Mouse (Mus musculus): ENCODE data around the gene Zfp58. TPM values are rescaled to one million over a fixed set of nuclear protein-coding genes. Genes with fewer than 3 reads are reported as not detected.
"Not testable (repeated sequence)": the region's sequence is repeated elsewhere in the genome, so short reads cannot be mapped to it uniquely, and the experiment has no call there.

Zfp58 gene
- polyA plus RNA-seq (2015; fragmentation: Nextera tagmentation; extraction: Ambion mirVana), result 12.7 and 13.3 TPM in 2 replicates

DNA sequence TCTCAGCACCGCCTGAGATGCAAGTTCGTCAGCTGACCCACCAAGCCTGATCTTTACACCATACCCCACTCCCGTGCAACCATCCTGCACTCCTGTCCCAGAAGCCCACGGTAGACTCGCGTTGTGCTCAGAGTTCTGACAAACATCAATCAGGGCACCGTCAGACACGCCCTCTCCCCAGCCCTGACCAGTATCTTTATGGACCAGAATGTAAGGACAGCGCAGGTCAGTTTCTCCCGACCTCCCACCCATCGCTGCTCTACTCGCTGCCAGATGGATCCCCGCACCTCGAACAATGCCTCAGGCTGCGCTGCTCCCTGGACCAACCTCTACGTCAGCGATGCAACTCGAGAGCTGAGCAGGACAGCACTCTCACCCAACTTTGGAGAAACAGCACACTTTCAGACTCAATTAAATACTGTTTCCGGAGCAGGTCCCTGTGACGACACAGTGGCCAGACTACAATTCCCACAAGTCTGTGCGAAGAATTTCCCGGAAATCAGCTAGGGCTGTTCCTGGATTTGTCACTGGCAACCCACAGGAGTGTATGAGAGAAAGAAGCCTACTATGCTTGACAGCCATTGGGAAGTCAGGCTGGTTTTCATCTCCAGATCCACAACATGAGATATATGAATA, at the start of gene Zfp58:
Gene Zfp58 (minus strand): TSS at position 472 of the 636 bp plus-strand sequence.
- H3K27me3 ChIP-seq (replicated peaks), result no peaks in the 10 kb centered on the region
- H3K9me3 ChIP-seq, result no peaks in the 10 kb centered on the region
- H3K4me1 ChIP-seq, result peaks cover 6% of the 10 kb centered on the region; the same call in 1 of the 2 replicates
- ATAC-seq (ENCODE audit: insufficient read depth, low FRiP score, low read depth), result peak; percentile 95
- 0 out of 2 replicates have a peak within 1 kb of the TSS, but pooled peaks have one; percentile 55 for H3K27ac ChIP-seq
- H3K4me3 ChIP-seq (replicated peaks), result peak within 1 kb of the TSS; percentile 88
- under 1% methylated on average over 22 of the region's 22 CpGs for WGBS
- peak within 1 kb of the TSS; percentile 76 for H3K9ac ChIP-seq
- peaks cover 1% of the 10 kb centered on the region for H3K36me3 ChIP-seq
- H3K4me2 ChIP-seq, result peak within 1 kb of the TSS; percentile 78

DNA sequence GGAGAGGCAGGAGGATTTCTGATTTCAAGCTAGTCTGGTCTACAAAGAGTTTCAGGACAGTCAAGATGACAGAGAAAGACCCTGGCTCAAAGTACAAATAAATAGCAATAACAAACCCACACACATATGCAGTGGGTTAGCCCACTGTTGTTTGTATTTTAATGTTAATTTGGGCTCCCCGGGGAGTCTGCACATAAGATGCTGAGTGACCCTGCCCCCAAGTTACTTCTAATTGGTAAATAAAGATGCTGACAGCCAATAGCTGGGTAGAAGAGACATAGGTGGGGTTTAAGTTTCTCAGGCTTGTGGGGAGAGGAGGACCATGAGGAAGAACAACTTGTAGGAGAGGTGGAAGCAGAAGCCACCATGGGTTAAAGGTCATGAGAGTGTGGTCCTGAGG, 45.6 kb upstream of the Zfp58 start:
- Histone ChIP-seq H3K9me3 (no peaks in the 10 kb centered on the region), H3K36me3 (peaks cover 32% of the 10 kb centered on the region), H3K9ac (no peak overlapping the region), H3K4me1 (no peaks in the 10 kb centered on the region), H3K4me2 (no peak overlapping the region), H3K4me3 (replicated peaks) (no peak overlapping the region), H3K27ac (no peak overlapping the region), H3K27me3 (replicated peaks) (no peaks in the 10 kb centered on the region)
- 87% methylated on average over 1 of the region's 1 CpGs for WGBS
- no peak for ATAC-seq (ENCODE audit: insufficient read depth, low FRiP score, low read depth)

DNA sequence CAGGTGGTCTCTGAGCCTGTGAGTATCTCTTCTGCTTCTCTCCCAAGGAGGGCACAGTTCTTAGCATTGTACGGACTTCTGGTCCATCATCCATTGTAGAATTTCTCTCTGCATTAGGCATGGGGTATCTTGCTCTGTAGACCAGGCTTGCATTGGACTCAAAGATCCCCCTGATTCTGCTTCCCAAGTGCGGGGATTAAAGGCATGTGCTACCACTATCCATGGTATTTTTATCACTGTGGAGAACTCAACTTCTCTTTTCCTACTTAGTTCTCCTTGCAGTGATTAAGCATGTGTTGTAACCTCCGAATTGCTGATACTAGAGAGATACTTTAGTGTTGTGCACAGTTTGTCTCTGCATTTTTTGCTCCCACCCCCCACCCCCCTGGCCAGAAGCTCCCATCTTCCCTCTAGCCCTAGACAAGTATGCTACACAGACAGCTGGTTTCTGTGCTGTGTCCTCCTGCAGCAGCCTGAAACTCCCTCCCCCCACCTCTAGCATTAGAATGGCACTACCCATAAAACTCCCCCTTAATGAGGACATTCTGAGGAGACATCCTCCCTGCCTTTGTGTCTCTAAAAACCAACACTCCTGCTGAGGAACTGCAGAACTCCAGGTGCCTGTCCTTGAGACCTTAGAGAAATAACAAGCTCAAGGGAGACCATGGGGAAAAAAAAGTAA, 26.8 kb upstream of the Zfp58 start:
- no peaks in the 10 kb centered on the region for H3K9me3 ChIP-seq
- no peaks in the 10 kb centered on the region for H3K27me3 ChIP-seq (replicated peaks)
- H3K27ac ChIP-seq, result no peak overlapping the region
- H3K4me1 ChIP-seq, result peaks cover 5% of the 10 kb centered on the region
- H3K4me2 ChIP-seq, result no peak overlapping the region
- H3K36me3 ChIP-seq, result no peaks in the 10 kb centered on the region
- WGBS, result 84% methylated on average over 3 of the region's 3 CpGs
- no peak overlapping the region for H3K9ac ChIP-seq
- H3K4me3 ChIP-seq (replicated peaks), result no peak overlapping the region
- ATAC-seq (ENCODE audit: insufficient read depth, low FRiP score, low read depth), result no peak

DNA sequence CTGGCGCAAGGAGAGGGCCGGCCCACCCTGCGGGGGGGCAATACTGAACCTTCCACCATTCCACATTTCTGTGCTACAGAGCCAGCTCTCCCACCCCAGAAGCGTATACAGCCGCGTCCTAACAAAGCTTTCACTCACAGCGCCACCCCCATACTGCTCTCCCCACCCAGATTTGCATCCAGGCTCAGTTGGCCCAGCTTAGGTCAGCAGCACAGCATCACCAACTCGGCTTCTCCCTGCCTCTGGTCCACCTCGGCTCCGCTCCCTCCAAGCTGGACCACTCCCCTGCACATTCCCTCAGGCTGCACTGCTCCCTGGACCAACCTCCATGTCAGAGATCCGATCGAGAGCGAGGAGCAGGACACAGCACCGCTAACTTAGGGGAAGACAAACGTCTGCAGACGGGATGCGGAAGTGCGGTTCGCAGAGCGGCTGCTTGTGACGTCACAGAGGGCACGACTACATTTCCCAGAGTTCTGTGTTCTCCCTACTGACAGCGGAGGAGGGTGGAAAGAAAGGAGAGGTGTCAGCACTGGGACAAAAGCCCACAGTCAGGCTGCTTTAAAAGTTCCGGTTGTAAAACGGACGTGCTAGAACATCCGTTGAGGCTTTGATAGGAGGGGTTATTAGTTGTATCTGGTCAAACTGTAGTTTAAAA, 25.5 kb upstream of the Zfp58 start, which contains the start of the genes Gm26965 and Zfp87:
Gene Gm26965 (minus strand): TSS at position 399 of the 658 bp plus-strand sequence.
Gene Zfp87 (minus strand): TSS at position 425 of the 658 bp plus-strand sequence.
- peak within 1 kb of the TSS; percentile 80 for H3K4me2 ChIP-seq
- H3K36me3 ChIP-seq, result no peaks in the 10 kb centered on the region
- H3K9ac ChIP-seq, result peak within 1 kb of the TSS; percentile 80
- H3K9me3 ChIP-seq, result no peaks in the 10 kb centered on the region
- H3K4me3 ChIP-seq (replicated peaks), result peak within 1 kb of the TSS; percentile 90
- peaks cover 5% of the 10 kb centered on the region for H3K4me1 ChIP-seq
- WGBS, result 0% methylated on average over 27 of the region's 27 CpGs
- H3K27ac ChIP-seq, result peak within 1 kb of the TSS; percentile 77
- no peaks in the 10 kb centered on the region for H3K27me3 ChIP-seq (replicated peaks)
- peak; percentile 99 for ATAC-seq (ENCODE audit: insufficient read depth, low FRiP score, low read depth)

DNA sequence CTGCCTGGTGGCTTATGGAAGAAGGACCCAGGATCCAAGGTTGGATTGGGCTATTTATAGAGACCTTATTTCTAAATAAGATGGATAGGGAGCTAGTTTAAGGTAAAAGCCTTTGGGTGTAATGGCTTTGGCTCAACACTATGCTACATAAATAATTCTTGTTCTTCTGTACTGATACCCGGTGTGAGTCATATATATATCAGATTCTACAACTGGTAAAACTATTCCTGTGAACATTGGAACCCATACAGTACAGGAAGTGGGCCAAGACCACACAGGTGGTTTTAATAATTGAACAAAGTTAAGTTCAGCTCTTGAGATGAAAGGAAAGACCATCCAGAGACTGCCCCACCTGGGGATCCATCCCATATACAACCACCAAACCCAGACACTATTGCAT, 553 bp upstream of the Zfp58 start:
- 86% methylated on average over 1 of the region's 1 CpGs for WGBS

DNA sequence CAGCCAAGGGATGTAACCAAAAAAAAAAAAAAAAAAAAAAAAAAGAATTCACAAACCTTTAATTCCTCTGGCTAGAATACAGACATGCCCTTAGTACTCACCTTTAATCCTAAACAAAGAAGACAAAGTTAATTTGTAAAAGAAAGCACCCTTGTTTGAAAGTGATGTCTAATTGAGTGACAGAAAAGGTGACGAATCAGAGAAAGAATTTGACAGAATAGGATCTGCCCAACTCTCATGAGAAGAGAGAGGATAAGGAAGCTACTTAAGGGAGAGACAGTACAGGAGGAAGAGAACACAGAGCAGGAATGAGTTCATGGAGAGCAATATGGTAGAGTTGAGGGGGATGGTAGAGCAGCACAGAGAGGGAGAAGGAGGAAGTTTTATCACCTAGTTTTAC, 4.7 kb downstream of the Zfp58 start:
- no peak for ATAC-seq (ENCODE audit: insufficient read depth, low FRiP score, low read depth)
- Histone ChIP-seq H3K4me2 (no peak overlapping the region), H3K9ac (no peak overlapping the region), H3K9me3 (peaks cover 4% of the 10 kb centered on the region), H3K27me3 (replicated peaks) (no peaks in the 10 kb centered on the region), H3K4me1 (peaks cover 6% of the 10 kb centered on the region; the same call in 1 of the 2 replicates), H3K36me3 (peaks cover 34% of the 10 kb centered on the region), H3K27ac (no peak overlapping the region), H3K4me3 (replicated peaks) (no peak overlapping the region)
- WGBS, result 96% methylated on average over 1 of the region's 1 CpGs

More for the DNA sequence above, 553 bp upstream of the Zfp58 start:
- Histone ChIP-seq H3K4me1 (peaks cover 6% of the 10 kb centered on the region; the same call in 1 of the 2 replicates), H3K27me3 (replicated peaks) (no peaks in the 10 kb centered on the region), H3K9me3 (no peaks in the 10 kb centered on the region), H3K27ac (no peak overlapping the region), H3K9ac (no peak overlapping the region), H3K4me3 (replicated peaks) (0 out of 2 replicates have a peak overlapping the region, but pooled peaks have one; percentile 88), H3K4me2 (no peak overlapping the region), H3K36me3 (no peaks in the 10 kb centered on the region; the same call in 1 of the 2 replicates)
- no peak for ATAC-seq (ENCODE audit: insufficient read depth, low FRiP score, low read depth)

DNA sequence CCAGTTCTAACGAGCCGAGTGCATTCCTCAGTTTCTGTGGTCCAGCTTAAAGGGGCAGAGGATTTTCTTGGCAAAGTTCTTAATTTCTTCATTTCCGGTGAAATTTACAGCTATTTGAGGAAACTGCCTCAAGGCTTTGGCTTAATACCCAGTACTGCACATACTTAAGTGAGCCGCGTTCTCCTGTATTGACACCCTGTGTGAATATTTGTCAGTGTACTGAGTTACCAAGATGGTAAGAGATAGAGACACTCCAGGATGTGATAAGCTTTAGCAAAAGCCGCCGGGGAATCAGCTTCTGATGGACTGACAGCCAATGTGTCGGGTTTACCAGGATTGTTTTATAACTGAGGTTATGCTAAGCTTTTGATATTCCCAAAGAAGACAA, 15.9 kb downstream of the Zfp58 start:
- no peaks in the 10 kb centered on the region for H3K27me3 ChIP-seq (replicated peaks)
- no peak overlapping the region for H3K27ac ChIP-seq
- peak overlapping the region; percentile 66 for H3K4me3 ChIP-seq (replicated peaks)
- WGBS, result 38% methylated on average over 8 of the region's 8 CpGs
- H3K4me1 ChIP-seq, result no peaks in the 10 kb centered on the region
- no peak overlapping the region for H3K9ac ChIP-seq
- ATAC-seq (ENCODE audit: insufficient read depth, low FRiP score, low read depth), result peak; percentile 41; the same call in 1 of the 2 replicates
- H3K4me2 ChIP-seq, result peak overlapping the region; percentile 53
- H3K9me3 ChIP-seq, result no peaks in the 10 kb centered on the region
- H3K36me3 ChIP-seq, result peaks cover 3% of the 10 kb centered on the region; the same call in 1 of the 2 replicates

DNA sequence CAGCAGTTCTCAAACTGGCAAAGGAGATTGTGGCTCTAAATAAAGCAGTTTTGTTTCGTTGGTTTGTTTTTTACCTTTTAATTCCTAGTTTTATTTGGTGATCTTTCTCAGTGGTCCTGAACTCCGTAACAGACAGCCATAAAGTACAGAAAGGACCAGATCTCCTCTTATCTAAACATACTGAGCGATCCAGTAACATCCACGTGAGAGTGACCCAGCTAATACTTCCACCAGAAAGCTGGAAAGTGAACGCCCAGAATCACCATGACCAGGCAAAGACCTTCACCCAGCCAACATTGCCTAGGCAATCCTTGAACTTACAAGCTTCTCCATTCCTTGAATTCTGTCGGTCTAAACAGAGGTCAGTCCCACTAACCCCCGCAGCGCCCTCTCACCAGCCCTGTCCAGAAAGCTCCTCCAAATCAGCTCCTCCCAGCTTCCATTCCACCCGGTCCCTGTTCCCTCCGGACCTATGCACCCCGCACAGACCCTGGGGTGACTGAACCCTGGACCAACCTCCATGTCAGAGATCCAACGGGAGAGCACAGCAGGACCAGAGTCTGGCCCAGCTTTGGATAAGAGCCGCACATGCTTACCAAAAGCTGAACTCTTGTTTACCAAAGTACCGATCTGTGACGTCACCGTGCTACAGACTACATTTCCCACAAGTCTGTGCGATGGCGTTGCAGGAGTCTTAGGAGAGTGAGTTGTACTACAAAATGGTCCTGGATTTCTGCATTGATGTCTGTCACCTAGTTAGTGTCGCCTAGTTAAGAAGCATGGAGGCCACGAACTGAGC, 16.5 kb downstream of the Zfp58 start, which contains the start of gene Zfp874b:
Gene Zfp874b (minus strand): TSS at position 634 of the 799 bp plus-strand sequence.
- Histone ChIP-seq H3K4me3 (replicated peaks) (peak within 1 kb of the TSS; percentile 66), H3K27ac (peak within 1 kb of the TSS; percentile 6; the same call in 1 of the 2 replicates), H3K9ac (peak within 1 kb of the TSS; percentile 43), H3K27me3 (replicated peaks) (no peaks in the 10 kb centered on the region), H3K9me3 (no peaks in the 10 kb centered on the region), H3K4me2 (peak within 1 kb of the TSS; percentile 53), H3K36me3 (no peaks in the 10 kb centered on the region), H3K4me1 (no peaks in the 10 kb centered on the region)
- peak; percentile 93 for ATAC-seq (ENCODE audit: insufficient read depth, low FRiP score, low read depth)
- 4% methylated on average over 20 of the region's 20 CpGs for WGBS

DNA sequence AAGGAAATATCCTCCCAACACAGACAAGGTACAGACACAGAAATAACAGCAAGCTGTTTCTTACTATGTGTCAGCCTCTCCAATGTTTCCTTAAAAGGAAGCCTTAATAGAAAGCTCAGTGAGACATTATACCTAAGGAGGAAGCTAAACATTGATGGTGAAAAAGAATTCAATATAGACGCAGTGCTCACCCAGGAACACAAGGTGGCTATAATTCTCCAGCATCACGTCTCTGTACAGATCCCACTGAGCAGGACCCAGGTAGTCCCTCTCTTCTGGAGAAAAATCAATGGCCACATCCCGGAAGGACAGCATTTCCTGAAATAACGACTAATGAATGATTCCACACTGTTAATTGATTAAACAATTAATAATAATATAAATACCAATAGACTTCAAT, 18.8 kb downstream of the Zfp58 start:
- no peak overlapping the region for H3K4me2 ChIP-seq
- no peak overlapping the region for H3K27ac ChIP-seq
- no peaks in the 10 kb centered on the region for H3K4me1 ChIP-seq
- 51% methylated on average over 4 of the region's 4 CpGs for WGBS
- ATAC-seq (ENCODE audit: insufficient read depth, low FRiP score, low read depth), result no peak
- H3K9me3 ChIP-seq, result no peaks in the 10 kb centered on the region
- H3K36me3 ChIP-seq, result no peaks in the 10 kb centered on the region
- no peak overlapping the region for H3K9ac ChIP-seq
- no peaks in the 10 kb centered on the region for H3K27me3 ChIP-seq (replicated peaks)
- H3K4me3 ChIP-seq (replicated peaks), result no peak overlapping the region

DNA sequence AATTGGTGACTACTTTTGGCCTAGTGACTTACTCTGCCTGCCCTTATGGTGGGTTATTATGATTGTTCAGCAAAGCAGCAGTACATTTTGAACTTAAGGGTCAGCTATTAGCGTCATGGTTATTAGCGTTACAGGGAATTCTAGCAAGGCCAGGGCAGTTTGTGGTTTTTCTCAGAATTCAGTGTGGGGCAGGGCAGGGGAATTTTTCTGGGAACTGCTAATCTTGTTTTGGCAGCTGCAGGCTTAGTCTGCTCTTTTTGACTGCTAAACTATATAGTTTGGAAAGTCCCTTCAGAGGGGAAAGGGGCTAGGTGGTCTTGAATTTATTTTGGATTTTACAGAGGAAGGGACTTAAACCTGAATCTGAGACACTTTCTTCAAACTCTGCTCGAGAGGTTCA, 31.1 kb downstream of the Zfp58 start:
- H3K27ac ChIP-seq, result no peak overlapping the region
- no peak overlapping the region for H3K9ac ChIP-seq
- H3K4me2 ChIP-seq, result no peak overlapping the region
- no peaks in the 10 kb centered on the region for H3K4me1 ChIP-seq
- H3K4me3 ChIP-seq (replicated peaks), result no peak overlapping the region
- H3K36me3 ChIP-seq, result peaks cover 13% of the 10 kb centered on the region; the same call in 1 of the 2 replicates
- ATAC-seq (ENCODE audit: insufficient read depth, low FRiP score, low read depth), result no peak
- no peaks in the 10 kb centered on the region for H3K27me3 ChIP-seq (replicated peaks)
- H3K9me3 ChIP-seq, result no peaks in the 10 kb centered on the region
- WGBS, result 86% methylated on average over 3 of the region's 3 CpGs

DNA sequence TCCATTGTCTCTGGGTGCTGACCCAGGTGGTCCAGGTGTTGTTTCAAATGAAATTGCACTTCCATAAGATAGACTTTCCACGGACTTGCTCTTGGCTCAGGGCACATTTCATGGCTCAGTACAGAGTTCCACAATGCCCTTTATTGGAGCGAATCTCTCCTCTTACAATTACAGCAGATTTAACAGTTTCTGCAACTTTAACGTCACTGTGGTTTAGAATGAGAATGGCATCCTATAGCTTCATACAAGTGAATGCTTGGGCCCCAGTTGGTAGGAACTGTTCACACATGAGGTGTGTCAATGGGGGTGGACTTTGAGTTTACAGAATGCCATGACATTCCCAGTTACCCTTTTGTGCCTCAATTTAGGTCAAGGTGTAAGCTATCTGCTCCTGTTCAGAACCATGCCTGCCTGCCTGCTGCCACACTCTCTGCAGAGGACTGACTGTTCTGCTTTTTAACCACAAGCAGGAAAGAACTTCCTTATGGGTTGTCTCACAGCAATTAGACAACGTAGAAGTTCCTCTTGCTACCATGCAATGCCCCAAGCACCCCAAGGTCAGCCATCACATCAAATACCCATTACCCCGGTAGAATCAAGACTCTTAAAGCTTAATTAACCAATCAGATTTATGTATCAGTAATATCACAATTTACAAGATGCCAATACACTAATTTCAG, 36.7 kb downstream of the Zfp58 start:
- not testable (repeated sequence) for H3K4me3 ChIP-seq (replicated peaks); H3K36me3 ChIP-seq; H3K27ac ChIP-seq; H3K9ac ChIP-seq; H3K27me3 ChIP-seq (replicated peaks); H3K4me2 ChIP-seq; H3K9me3 ChIP-seq; H3K4me1 ChIP-seq; ATAC-seq (ENCODE audit: insufficient read depth, low FRiP score, low read depth)
- 82% methylated on average over 3 of the region's 5 CpGs for WGBS
